Mouse (Mus musculus) heart, embryonic 13.5 days (tissue): ENCODE data around the gene Fgd1. TPM values are rescaled to one million over a fixed set of nuclear protein-coding genes. Genes with fewer than 3 reads are reported as not detected.

Experiments used
- ATAC-seq: fragments of 200-750 bp; cut with Nextera tagmentation; 2 replicates; pipeline ENCODE4 v1.8.0; 2017; ENCODE audit warnings: moderate TSS enrichment; ENCODE audit not compliant: insufficient number of reproducible peaks, low FRiP score, low TSS enrichment; ENCODE audit errors: extremely low read depth
- H3K27ac ChIP-seq: fragments of 300-500 bp; sonication (generic); replicated peaks from 2 replicates; pipeline ENCODE4 v1.5.1; 2015; ENCODE audit warnings: moderate library complexity, mild to moderate bottlenecking, inconsistent platforms
- H3K27me3 ChIP-seq: fragments of 300-500 bp; sonication (generic); replicated peaks from 2 replicates; pipeline ENCODE4 v1.6.1; 2015; ENCODE audit warnings: mild to moderate bottlenecking, inconsistent platforms
- H3K36me3 ChIP-seq: fragments of 300-500 bp; sonication (generic); 2 replicates; pipeline ENCODE4 v1.6.1; 2015; ENCODE audit warnings: mild to moderate bottlenecking, inconsistent platforms
- H3K4me1 ChIP-seq: fragments of 300-500 bp; sonication (generic); 2 replicates; pipeline ENCODE4 v1.6.1; 2015; ENCODE audit warnings: inconsistent platforms
- H3K4me2 ChIP-seq: fragments of 300-500 bp; sonication (generic); 2 replicates; pipeline ENCODE4 v1.6.1; 2015; ENCODE audit warnings: inconsistent platforms, mild to moderate bottlenecking, moderate library complexity
- H3K4me3 ChIP-seq: fragments of 300-500 bp; sonication (generic); 2 replicates; pipeline ENCODE4 v1.5.1; 2015; ENCODE audit warnings: moderate library complexity, mild to moderate bottlenecking, inconsistent platforms
- H3K9ac ChIP-seq: fragments of 300-500 bp; sonication (generic); 2 replicates; pipeline ENCODE4 v1.6.1; 2015; ENCODE audit warnings: inconsistent platforms, mild to moderate bottlenecking, moderate library complexity
- H3K9me3 ChIP-seq: fragments of 300-500 bp; sonication (generic); 2 replicates; pipeline ENCODE4 v1.6.1; 2016; ENCODE audit warnings: inconsistent platforms
- WGBS: fragments of 180-500 bp; shearing (Covaris S2); methylation state at CpG from one replicate; pipeline ENCODE4 v1.1.7; 2015; ENCODE audit warnings: mixed read lengths; 5-methylcytosine and 5-hydroxymethylcytosine counted together
- polyA plus RNA-seq: library from polyadenylated mRNA; unstranded; fragments of >200 nt; fragmentation: Nextera tagmentation; extraction: Ambion mirVana; gene quantifications from 2 replicates; pipeline ENCODE4 v1.2.1, GENCODE M21; 2015

Fgd1 gene
- polyA plus RNA-seq: 6.4 and 6.9 TPM in 2 replicates

GRCm38 (mm10) chrX:151045850-151046249, at the start of gene Fgd1:
TSS of gene Fgd1 (plus strand) at chrX:151046150.
- Histone ChIP-seq H3K4me3 (peak within 1 kb of the TSS; percentile 75), H3K9me3 (no peaks in the 10 kb centered on the region), H3K4me2 (peak within 1 kb of the TSS; percentile 76), H3K9ac (peak within 1 kb of the TSS; percentile 91), H3K27ac (peak within 1 kb of the TSS; percentile 89), H3K4me1 (peaks cover 19% of the 10 kb centered on the region), H3K36me3 (no peaks in the 10 kb centered on the region), H3K27me3 (no peaks in the 10 kb centered on the region)
- no peak for ATAC-seq
- 78% methylated on average over 8 of the region's 8 CpGs for WGBS

- no peak for ATAC-seq
- Histone ChIP-seq H3K27me3 (no peaks in the 10 kb centered on the region), H3K36me3 (peaks cover 90% of the 10 kb centered on the region), H3K4me1 (no peaks in the 10 kb centered on the region), H3K4me2 (no peak overlapping the region), H3K9ac (no peak overlapping the region), H3K9me3 (no peaks in the 10 kb centered on the region), H3K4me3 (no peak overlapping the region), H3K27ac (no peak overlapping the region)
- WGBS: 75% methylated on average over 3 of the region's 3 CpGs
These were observed 49.2 kb upstream of the Fgd1 start for GRCm38 (mm10) chrX:150996775-150997174.

GRCm38 (mm10) chrX:151016938-151017877, 28.7 kb upstream of the Fgd1 start, which contains the start of gene Gnl3l:
TSS of gene Gnl3l (minus strand) at chrX:151017322.
- Histone ChIP-seq H3K9me3 (no peaks in the 10 kb centered on the region), H3K4me3 (peak within 1 kb of the TSS; percentile 59), H3K9ac (peak within 1 kb of the TSS; percentile 74), H3K36me3 (peaks cover 16% of the 10 kb centered on the region), H3K27ac (peak within 1 kb of the TSS; percentile 76), H3K4me2 (peak within 1 kb of the TSS; percentile 71), H3K4me1 (peaks cover 6% of the 10 kb centered on the region), H3K27me3 (no peaks in the 10 kb centered on the region)
- ATAC-seq: peak; percentile 93
- 15% methylated on average over 43 of the region's 43 CpGs for WGBS

- WGBS: 6% methylated on average over 3 of the region's 3 CpGs
- Histone ChIP-seq H3K36me3 (peaks cover 11% of the 10 kb centered on the region), H3K27ac (peak overlapping the region; percentile 76), H3K9me3 (no peaks in the 10 kb centered on the region), H3K9ac (peak overlapping the region; percentile 72), H3K4me3 (peak overlapping the region; percentile 59), H3K4me1 (peaks cover 6% of the 10 kb centered on the region), H3K27me3 (no peaks in the 10 kb centered on the region), H3K4me2 (peak overlapping the region; percentile 68)
- ATAC-seq: no peak
These were observed 28.1 kb upstream of the Fgd1 start for GRCm38 (mm10) chrX:151017897-151018296.

- H3K27me3 ChIP-seq: no peaks in the 10 kb centered on the region
- H3K4me3 ChIP-seq: no peak overlapping the region
- ATAC-seq: no peak
- H3K36me3 ChIP-seq: peaks cover 6% of the 10 kb centered on the region
- peak overlapping the region; percentile 76; the same call in 1 of the 2 replicates for H3K27ac ChIP-seq
- WGBS: 74% methylated on average over 3 of the region's 3 CpGs
- H3K4me2 ChIP-seq: 0 out of 2 replicates have a peak overlapping the region, but pooled peaks have one; percentile 68
- peaks cover 6% of the 10 kb centered on the region for H3K4me1 ChIP-seq
- H3K9me3 ChIP-seq: no peaks in the 10 kb centered on the region
- H3K9ac ChIP-seq: no peak overlapping the region
These were observed 27.2 kb upstream of the Fgd1 start for GRCm38 (mm10) chrX:151018798-151019197.

GRCm38 (mm10) chrX:151031400-151031799, 14.6 kb upstream of the Fgd1 start:
- Histone ChIP-seq H3K9me3 (no peaks in the 10 kb centered on the region), H3K4me1 (0 out of 2 replicates have a peak, but pooled peaks cover 5% of the 10 kb centered on the region), H3K9ac (no peak overlapping the region), H3K4me3 (no peak overlapping the region), H3K4me2 (no peak overlapping the region), H3K27ac (peak overlapping the region; percentile 54), H3K36me3 (no peaks in the 10 kb centered on the region), H3K27me3 (no peaks in the 10 kb centered on the region)
- 50% methylated on average over 3 of the region's 3 CpGs for WGBS
- ATAC-seq: no peak

- Histone ChIP-seq H3K4me2 (no peak overlapping the region), H3K27ac (no peak overlapping the region), H3K4me3 (no peak overlapping the region), H3K9me3 (no peaks in the 10 kb centered on the region), H3K36me3 (no peaks in the 10 kb centered on the region), H3K4me1 (no peaks in the 10 kb centered on the region), H3K9ac (no peak overlapping the region), H3K27me3 (no peaks in the 10 kb centered on the region)
- 49% methylated on average over 5 of the region's 5 CpGs for WGBS
- ATAC-seq: no peak
These were observed 4.7 kb upstream of the Fgd1 start for GRCm38 (mm10) chrX:151041223-151041622.

GRCm38 (mm10) chrX:151046321-151046720, 371 bp downstream of the Fgd1 start:
- Histone ChIP-seq H3K4me3 (peak overlapping the region; percentile 75), H3K9me3 (no peaks in the 10 kb centered on the region), H3K4me1 (peaks cover 19% of the 10 kb centered on the region), H3K36me3 (no peaks in the 10 kb centered on the region), H3K9ac (peak overlapping the region; percentile 59; the same call in 1 of the 2 replicates), H3K4me2 (peak overlapping the region; percentile 76), H3K27me3 (no peaks in the 10 kb centered on the region), H3K27ac (peak overlapping the region; percentile 89)
- WGBS: 46% methylated on average over 11 of the region's 11 CpGs
- no peak for ATAC-seq

- Histone ChIP-seq H3K27me3 (no peaks in the 10 kb centered on the region), H3K9me3 (no peaks in the 10 kb centered on the region), H3K4me2 (peak overlapping the region; percentile 76), H3K9ac (peak overlapping the region; percentile 91), H3K4me1 (peaks cover 19% of the 10 kb centered on the region), H3K27ac (peak overlapping the region; percentile 89), H3K4me3 (peak overlapping the region; percentile 75), H3K36me3 (no peaks in the 10 kb centered on the region)
- 17% methylated on average over 52 of the region's 62 CpGs for WGBS
- ATAC-seq: peak; percentile 76; the same call in 1 of the 2 replicates
These were observed 954 bp downstream of the Fgd1 start for GRCm38 (mm10) chrX:151046777-151047430.

GRCm38 (mm10) chrX:151047431-151048058, 1.6 kb downstream of the Fgd1 start:
- H3K4me2 ChIP-seq: peak overlapping the region; percentile 76
- peak overlapping the region; percentile 89 for H3K27ac ChIP-seq
- no peak; the same call in 1 of the 2 replicates for ATAC-seq
- H3K4me1 ChIP-seq: peaks cover 20% of the 10 kb centered on the region
- WGBS: 13% methylated on average over 51 of the region's 56 CpGs
- no peaks in the 10 kb centered on the region for H3K36me3 ChIP-seq
- H3K9ac ChIP-seq: peak overlapping the region; percentile 91
- peak overlapping the region; percentile 75 for H3K4me3 ChIP-seq
- no peaks in the 10 kb centered on the region for H3K27me3 ChIP-seq
- no peaks in the 10 kb centered on the region for H3K9me3 ChIP-seq
